Mouse (Mus musculus) cerebellum, adult 2 months (tissue): ENCODE measurements around the gene Mier2.

Experiments
- CTCF ChIP-seq: fragments of 200-500 bp; IDR thresholded peaks from 2 replicates; pipeline ENCODE4 v1.5.1; 2011; ENCODE audit warnings: low read depth, mild to moderate bottlenecking, control low read depth, low read length, moderate library complexity, borderline replicate concordance; ENCODE audit not compliant: insufficient read depth
- POLR2A ChIP-seq: fragments of 200-500 bp; IDR thresholded peaks from 2 replicates; pipeline ENCODE4 v1.6.1; 2011; ENCODE audit warnings: low read length, control low read depth, borderline replicate concordance; ENCODE audit not compliant: insufficient read depth

DNA sequence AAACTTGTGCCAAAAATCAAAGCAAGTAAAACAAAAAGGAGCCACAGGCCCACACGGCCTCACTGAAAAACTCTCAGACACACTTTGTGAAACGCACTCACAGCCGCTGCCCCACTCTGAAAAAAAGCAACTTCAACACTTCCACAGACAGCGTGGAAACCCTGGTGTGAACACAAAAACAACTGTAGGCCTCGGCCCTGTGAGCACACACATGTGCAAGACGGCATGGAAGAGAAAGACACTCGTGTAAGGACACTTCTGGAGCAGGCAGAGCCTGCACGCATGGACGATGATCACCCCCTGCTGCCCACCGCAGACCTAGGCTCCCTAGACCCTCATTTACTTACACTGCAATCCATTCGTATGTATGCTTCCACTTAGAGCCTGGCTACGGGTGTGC is 9.1 kb downstream of the Mier2 start:
- no peak for TF ChIP-seq CTCF
- no peak for TF ChIP-seq POLR2A
